Mouse (Mus musculus): ENCODE measurements around the gene Vash1.

The Vash1 gene

DNA sequence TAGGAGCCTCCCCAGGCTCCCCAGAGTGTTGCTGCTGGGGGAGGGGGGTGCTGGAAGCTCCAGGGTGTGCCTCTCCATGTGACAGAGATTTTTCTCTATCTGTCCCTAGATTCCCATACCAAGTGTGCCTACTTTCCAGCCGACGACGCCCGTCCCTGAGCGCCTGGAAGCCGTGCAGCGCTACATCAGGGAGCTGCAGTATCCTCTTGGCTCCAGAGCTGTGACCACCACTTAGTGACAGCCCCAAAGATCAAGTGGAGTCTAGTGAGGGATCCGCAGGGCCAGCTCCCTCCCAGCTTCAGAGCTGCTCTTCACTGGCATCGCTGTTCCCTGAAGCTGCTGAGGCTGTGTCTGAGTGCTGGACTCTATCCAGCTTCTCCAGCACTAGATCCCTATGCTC lies 6.8 kb downstream of the Vash1 start:
- no peak for DNase-seq

GRCm38 (mm10) chr12:86686551-86687330 lies 8.2 kb downstream of the Vash1 start:
- DNase-seq, result peak; percentile 37

- no peak for DNase-seq
Observed at GRCm38 (mm10) chr12:86687445-86687955, 9.0 kb downstream of the Vash1 start.

GRCm38 (mm10) chr12:86687971-86688573 lies 9.6 kb downstream of the Vash1 start:
- no peak for DNase-seq

GRCm38 (mm10) chr12:86688917-86689316 lies 10.4 kb downstream of the Vash1 start:
- DNase-seq, result no peak

DNA sequence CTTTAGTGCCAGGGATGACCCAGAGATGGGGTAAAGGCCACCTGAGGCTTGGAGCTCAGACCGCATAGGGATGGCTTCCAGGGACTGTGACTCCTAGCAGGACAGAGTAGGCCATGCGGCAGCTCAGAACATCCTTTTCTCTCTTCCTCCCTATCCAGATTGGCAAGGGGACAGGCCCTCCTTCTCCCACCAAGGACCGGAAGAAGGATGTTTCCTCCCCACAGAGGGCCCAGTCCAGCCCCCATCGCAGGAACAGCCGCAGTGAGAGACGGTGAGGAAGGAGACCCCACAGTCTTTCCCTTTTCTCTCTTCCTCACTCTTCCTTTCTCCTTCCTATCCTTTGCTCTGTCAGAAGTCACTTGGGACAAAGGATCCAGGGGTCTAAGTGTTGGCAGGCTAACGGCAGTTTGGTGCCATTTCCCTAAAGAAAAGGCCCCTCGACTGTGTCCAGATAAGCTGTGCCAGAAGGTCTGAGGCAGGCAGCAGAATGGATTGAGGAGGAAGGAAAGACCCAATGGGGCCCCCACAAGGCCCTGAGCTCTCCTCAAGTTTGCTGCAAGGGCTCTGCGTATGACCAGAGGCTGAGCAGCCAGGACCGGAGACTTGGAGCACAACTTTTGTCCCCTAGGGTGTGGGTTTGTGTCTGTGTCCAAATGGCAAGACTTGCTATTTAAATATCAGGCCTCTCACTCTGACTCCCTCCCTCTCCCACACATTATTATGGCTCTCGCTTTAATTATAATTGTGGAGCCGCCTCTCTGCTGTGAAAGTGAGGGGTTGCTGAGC lies 12.4 kb downstream of the Vash1 start:
- no peak for DNase-seq

DNA sequence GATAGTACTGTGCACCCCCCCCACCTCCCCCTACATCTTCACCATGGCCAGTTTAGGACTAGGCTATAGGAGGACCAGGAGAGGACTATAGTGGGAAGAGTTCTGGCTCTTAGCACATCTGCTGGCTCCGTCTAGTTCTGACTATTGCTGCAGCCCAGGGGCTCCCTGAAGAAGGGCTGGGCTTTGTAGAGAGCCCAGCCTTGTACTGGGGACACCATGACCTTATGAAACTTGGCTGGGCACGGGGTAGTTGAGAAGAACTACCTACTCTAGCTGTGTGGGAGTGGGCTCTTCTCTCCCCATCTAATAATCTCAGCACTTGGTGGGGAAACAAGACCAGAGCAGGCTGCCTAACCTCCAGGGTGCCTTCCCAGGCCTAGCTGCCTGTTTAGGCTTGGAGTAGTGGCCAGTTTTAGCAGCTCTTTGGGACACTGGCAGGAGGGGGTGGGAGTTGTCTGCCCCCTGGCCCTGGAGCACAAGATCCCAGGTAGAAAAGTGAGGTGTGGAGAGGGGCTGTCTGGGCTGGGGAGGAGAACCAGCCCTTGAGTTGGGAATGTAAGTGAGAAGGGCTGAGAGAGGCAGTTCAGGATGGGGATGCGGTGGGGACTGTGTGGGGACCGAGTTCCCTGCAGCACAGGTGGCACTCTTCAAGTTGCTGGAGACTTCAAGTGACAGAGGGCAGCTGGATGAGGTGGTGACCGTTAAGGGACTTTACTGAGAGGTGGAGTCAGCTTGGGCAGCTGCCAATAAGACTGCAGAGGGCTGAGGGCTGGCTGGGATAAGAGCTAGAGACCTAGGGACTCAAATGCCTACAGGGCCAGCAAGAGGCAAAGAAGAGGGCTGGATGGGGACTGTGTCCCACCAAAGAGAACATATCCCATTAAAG lies 14.2 kb downstream of the Vash1 start:
- peak; percentile 43 for DNase-seq

DNA sequence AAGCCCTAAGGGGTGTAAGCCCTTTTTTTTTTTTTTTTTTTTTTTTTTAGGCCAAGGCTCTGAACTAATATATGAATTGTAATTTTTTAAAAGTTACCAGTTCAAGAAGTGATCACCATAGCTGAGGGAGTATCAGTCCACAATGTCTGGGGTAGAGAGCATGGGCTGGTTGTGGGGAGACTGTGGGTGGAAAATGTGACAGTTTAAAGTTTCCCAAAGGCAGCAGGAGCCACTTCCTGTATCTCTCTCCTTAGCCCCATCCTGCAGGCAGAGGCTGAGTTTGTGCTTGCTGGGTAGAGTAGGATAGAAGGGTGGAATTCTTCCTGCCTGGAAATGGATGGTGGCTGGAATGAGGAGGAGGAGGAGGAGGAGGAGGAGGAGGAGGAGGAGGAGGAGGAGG lies 14.9 kb downstream of the Vash1 start:
- no peak for DNase-seq

GRCm38 (mm10) chr12:86694441-86694840 lies 15.9 kb downstream of the Vash1 start:
- DNase-seq, result no peak

DNA sequence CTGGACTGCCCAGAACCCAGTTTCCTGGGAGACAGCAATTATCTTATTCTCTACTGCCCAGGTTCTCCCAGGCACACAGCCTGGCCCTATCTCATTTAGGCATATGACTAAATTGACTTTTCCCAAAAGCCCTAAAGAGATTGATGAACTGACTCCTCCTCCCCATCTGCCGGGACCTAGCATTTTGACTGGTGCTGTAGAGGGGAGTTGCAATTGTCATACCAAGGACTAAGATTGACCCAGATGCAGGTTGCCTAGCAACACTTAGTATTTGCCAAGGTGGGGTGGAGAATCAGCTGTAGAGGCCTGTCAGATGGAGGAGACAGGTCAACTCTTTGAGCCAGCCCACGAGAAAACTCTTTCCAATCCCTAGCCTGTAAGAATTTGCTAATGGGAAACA lies 19.5 kb downstream of the Vash1 start:
- no peak for DNase-seq

DNA sequence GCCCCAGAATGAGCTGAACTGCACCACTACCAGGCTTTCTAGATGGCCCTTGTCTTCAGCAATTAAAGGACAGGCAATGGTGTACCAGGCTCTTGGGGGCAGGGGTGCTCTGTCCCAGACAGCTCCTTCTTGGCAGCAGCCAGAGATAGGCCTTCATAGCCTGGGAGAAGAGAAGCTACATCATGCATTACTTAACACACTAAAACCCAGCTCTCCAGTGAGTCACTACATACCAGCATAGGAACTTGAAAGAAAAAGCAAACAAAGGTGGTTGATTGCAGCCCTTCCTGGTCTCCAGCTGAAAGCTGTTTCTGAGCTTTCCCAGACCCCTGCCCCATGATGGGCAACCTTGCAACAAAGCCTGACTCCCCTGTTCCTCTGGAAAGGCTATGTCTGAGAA lies 20.0 kb downstream of the Vash1 start:
- DNase-seq, result no peak

DNA sequence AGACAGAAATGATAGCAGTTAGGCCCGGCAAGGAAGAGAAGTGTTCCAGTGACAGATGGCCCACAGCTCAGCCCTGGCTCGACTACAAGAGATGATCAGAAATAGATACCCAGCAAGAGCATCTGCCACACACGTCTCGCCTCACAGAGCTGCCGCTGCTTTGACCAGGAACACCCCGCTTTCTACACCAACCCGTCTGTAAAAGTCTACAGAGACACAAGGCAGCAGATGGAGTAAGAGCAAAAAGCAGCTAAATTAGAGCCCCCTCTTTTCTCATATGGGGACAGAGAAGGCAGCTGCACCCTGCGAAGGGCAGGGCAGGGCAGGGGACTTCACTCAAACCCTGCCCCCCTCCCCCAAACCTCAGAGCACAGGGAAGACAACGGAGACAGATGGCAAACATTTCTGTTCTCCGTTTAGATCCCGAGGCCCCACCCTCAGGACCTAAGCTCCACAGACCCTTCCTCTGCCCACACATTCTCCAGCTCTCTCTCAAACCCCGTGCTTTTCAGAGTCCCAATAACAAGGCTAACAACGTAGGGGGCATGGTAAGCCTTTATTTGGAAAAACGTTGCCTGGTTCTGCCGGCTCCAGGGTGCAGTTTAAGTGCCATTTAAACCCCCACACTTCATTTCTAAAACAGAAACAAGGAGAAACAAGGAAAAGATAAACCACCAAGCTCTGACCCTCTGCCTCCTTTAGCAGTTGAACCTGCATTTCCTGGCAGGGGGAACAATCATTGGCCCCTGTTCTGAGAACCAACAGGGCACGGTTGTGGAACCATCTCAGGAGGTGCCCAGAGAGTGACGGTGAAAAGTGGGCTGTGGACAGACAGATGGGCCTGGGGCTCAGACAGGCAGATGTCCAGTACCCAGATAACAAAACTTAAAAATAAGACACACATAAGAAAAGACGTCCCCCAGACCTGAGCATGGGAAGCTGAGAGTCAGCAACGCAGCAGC lies 21.7 kb downstream of the Vash1 start:
- no peak for DNase-seq

GRCm38 (mm10) chr12:86700927-86701310 lies 22.4 kb downstream of the Vash1 start:
- DNase-seq, result no peak

DNA sequence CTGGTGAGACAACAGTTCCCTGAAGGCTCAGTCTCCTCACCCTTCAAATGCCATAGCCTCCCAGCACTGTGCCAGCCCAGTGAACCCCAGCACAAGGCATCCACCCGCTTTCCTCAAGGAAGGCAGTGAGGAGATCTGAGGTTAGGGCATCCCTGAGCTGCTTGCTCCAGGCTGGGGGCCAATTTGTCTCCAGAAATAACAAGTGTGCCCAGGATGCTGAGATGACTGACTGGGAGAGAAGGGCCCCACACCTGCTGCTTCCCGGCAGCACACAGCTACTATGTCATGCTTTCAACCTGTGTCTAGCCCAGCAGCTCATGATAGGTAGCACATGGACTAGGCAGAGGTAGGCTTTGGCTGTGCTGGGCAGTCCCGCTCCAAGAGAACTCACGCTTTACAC lies 23.0 kb downstream of the Vash1 start:
- no peak for DNase-seq

- no peak for DNase-seq
Observed at GRCm38 (mm10) chr12:86702690-86703089, 24.2 kb downstream of the Vash1 start.

GRCm38 (mm10) chr12:86705843-86706242 lies 27.3 kb downstream of the Vash1 start:
- DNase-seq, result no peak

- no peak for DNase-seq
Observed at GRCm38 (mm10) chr12:86714026-86714425, 35.5 kb downstream of the Vash1 start.

- DNase-seq, result peak; percentile 78
Observed at GRCm38 (mm10) chr12:86715401-86715800, 36.9 kb downstream of the Vash1 start.

GRCm38 (mm10) chr12:86716962-86717361 lies 38.5 kb downstream of the Vash1 start:
- peak; percentile 15 for DNase-seq

DNA sequence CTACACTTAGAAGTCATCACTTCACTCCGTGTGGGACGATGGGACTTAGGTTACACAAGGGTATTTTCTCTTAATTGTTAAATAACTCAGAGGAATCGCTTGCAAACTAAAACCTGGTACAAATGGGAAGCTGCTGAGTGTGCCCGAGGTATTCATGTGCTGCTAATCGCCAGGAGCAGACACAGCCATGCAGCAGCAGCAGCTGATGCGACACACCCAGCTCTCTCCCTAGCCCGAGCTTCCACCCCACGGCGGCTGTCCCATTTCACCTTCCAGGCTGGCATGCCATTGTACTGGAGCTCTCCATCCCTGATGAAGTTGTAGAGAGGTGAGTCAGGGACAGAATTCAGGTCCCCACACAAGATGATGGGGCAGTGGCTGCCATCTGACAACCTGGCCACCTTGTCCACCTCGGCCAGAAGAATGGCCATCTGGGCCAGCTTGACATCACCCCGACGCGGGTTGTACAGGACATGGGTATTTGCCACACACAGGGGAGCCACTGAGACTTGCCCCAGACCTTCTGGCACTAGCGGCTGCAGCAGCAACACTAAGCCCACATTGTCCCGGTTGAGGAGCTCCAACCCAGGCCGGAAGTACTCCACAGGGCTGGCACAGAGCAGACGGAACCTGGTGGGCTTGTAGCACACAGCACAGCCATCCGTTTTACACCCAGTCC lies 41.6 kb downstream of the Vash1 start:
- DNase-seq, result no peak

DNA sequence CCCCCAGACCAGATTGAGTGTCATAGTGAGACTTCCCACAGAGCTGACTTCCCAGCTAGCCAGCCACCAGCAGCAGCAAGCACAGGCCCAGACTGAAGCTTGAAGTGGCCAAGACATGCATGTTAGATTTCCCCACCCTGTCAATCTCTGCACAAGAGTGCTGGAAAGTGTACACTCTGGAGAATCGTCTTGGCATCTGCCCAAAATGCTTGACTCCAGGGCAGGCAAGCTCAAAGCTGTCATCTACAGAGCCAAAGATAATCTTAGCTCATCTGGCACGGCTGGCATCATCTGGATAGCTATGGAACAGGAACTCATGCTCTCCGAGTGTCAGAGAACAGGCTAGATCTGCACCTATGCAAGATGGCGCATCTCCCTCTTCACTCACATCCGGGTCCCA lies 43.0 kb downstream of the Vash1 start:
- no peak for DNase-seq

All from lung, postnatal 14 days (tissue).